Mouse (Mus musculus) ES-E14 (cell line): ENCODE measurements at regions not wholly inside any gene's neighbourhood (a gene's known extent, or its start where the extent isn't known, plus 50 kb on each side); places are given as distances from the start of the nearest gene placed in this dataset.

Source experiments
- DNase-seq: peaks from one replicate; pipeline ENCODE4 v3.0.0-alpha.2; 2013; ENCODE audit warnings: low read depth, low spot score
- H3K27ac ChIP-seq: 2 replicates; pipeline ENCODE4 v1.5.1; 2012; ENCODE audit warnings: low read depth, mild to moderate bottlenecking, low read length, moderate library complexity, mixed read lengths; ENCODE audit not compliant: poor library complexity, insufficient read depth, severe bottlenecking
- H3K36me3 ChIP-seq: 2 replicates; pipeline ENCODE4 v1.6.1; 2012; ENCODE audit warnings: mild to moderate bottlenecking, low read length, moderate library complexity, mixed read lengths; ENCODE audit not compliant: control insufficient read depth, poor library complexity, insufficient read depth, severe bottlenecking
- H3K4me1 ChIP-seq, 2 experiments: fragments of 150-350 bp in 1 of 2; sonication (generic) in 1 of 2; 2 replicates each; pipeline ENCODE4 v1.6.1; 2012; ENCODE audit warnings: low read length in 2 of 2, mild to moderate bottlenecking in 1 of 2, mixed read lengths in 1 of 2; ENCODE audit not compliant: control insufficient read depth in 2 of 2, insufficient read depth in 2 of 2, poor library complexity in 1 of 2
- H3K4me3 ChIP-seq, 2 experiments: fragments of 150-350 bp in 1 of 2; sonication (generic) in 1 of 2; 2 replicates each; pipeline ENCODE4 v1.5.1; 2012; ENCODE audit warnings: low read length in 2 of 2, low read depth in 1 of 2, mild to moderate bottlenecking in 1 of 2, mixed read lengths in 1 of 2; ENCODE audit not compliant: insufficient read depth in 1 of 2, poor library complexity in 1 of 2, severe bottlenecking in 1 of 2
- H3K9ac ChIP-seq: 2 replicates; pipeline ENCODE4 v1.6.1; 2012; ENCODE audit warnings: low read depth, mild to moderate bottlenecking, low read length, mixed read lengths; ENCODE audit not compliant: poor library complexity, insufficient read depth, severe bottlenecking
- H3K9me3 ChIP-seq: fragments of 150-350 bp; sonication (generic); 2 replicates; pipeline ENCODE4 v1.6.1; 2012; ENCODE audit warnings: low read depth, mild to moderate bottlenecking, low read length; ENCODE audit not compliant: control insufficient read depth, insufficient read depth
- CHD2 ChIP-seq: IDR thresholded peaks from 2 replicates; pipeline ENCODE4 v1.6.1; 2014; ENCODE audit warnings: mild to moderate bottlenecking, low read depth, low read length, inconsistent platforms
- HCFC1 ChIP-seq: IDR thresholded peaks from 2 replicates; pipeline ENCODE4 v1.6.1; 2012; ENCODE audit warnings: low read length, inconsistent platforms, borderline replicate concordance; ENCODE audit not compliant: insufficient read depth
- MAFK ChIP-seq: IDR thresholded peaks from 2 replicates; pipeline ENCODE4 v1.6.1; 2014; ENCODE audit warnings: mild to moderate bottlenecking, low read depth, low read length, inconsistent platforms; ENCODE audit not compliant: insufficient read depth
- ZC3H11A ChIP-seq: IDR thresholded peaks from 2 replicates; pipeline ENCODE4 v1.6.1; 2012; ENCODE audit warnings: low read depth, mild to moderate bottlenecking, inconsistent platforms, low read length, borderline replicate concordance
- ZNF384 ChIP-seq: IDR thresholded peaks from 2 replicates; pipeline ENCODE4 v1.6.1; 2012; ENCODE audit warnings: low read depth, low read length, inconsistent platforms
- in situ Hi-C, 2 experiments: fragments of 600-800 bp; cut with MboI; formaldehyde crosslinking; loops; one replicate each; pipeline ENCODE4 v1.15.1; 2025; ENCODE audit warnings: low sequenced_read_pairs in 2 of 2, inconsistent platforms in 1 of 2; ENCODE audit not compliant: unreplicated experiment in 2 of 2

DNA sequence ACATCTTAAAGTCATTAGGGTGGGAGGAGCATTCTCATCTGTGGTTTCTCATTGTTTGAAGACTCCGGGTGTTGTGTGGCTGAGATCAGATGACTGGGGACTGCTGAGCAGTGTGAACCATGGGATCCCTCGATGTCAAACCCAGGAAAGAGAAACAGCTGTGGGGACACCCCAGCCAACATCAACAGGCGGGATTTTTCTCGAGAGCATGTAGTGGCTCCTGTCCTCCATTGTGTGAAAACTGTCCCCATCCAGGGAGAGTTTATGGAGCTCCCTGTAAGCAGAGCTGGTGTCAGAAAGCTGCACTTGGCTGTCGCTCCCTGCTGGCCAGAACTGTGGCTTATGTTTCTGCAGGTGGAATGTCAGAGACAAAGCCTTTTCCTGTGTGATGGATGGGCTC lies 210.7 kb upstream of the Bmper start:
- no peaks in the 10 kb centered on the region for H3K36me3 ChIP-seq
- 0 out of 2 replicates have a peak overlapping the region, but pooled peaks have one; percentile 2 for H3K9ac ChIP-seq
- no peak overlapping the region for H3K27ac ChIP-seq
- H3K9me3 ChIP-seq = no peaks in the 10 kb centered on the region
- no peaks in the 10 kb centered on the region for H3K4me1 ChIP-seq
- in situ Hi-C loops = loop anchor here (10.0 to 25.0 kb wide), 2 partner anchors 297 to 300 kb away; no protein-coding TSS in a partner anchor
- DNase-seq = no peak
- no peak for TF ChIP-seq ZC3H11A
- TF ChIP-seq HCFC1 = no peak
- no peak for TF ChIP-seq MAFK
- TF ChIP-seq ZNF384 = no peak
- no peak for TF ChIP-seq CHD2
- no peak overlapping the region for H3K4me3 ChIP-seq

- no peak for DNase-seq
- in situ Hi-C loops = loop anchor here (10.0 to 25.0 kb wide), 2 partner anchors 302 to 304 kb away; no protein-coding TSS in a partner anchor
These were observed 206.1 kb upstream of the Bmper start for GRCm38 (mm10) chr9:23016733-23017132.

GRCm38 (mm10) chr9:23024061-23024460 lies 198.8 kb upstream of the Bmper start:
- H3K27ac ChIP-seq = no peak overlapping the region
- H3K36me3 ChIP-seq = no peaks in the 10 kb centered on the region
- in situ Hi-C loops = loop anchor here in 1 of 2 experiments (25.0 kb wide), 1 partner anchor 312 kb away; no protein-coding TSS in a partner anchor
- H3K4me3 ChIP-seq = no peak overlapping the region
- H3K9me3 ChIP-seq = no peaks in the 10 kb centered on the region
- no peak overlapping the region for H3K9ac ChIP-seq
- no peak for DNase-seq
- TF ChIP-seq ZNF384 (no peak), CHD2 (no peak), HCFC1 (no peak), ZC3H11A (no peak), MAFK (no peak)
- H3K4me1 ChIP-seq = peaks cover 0 to 2% of the 10 kb centered on the region in 2 experiments; a peak in 1 of 4 replicates

More at GRCm38 (mm10) chr9:23016733-23017132, 206.1 kb upstream of the Bmper start:
- no peaks in the 10 kb centered on the region for H3K36me3 ChIP-seq
- no peak overlapping the region for H3K4me3 ChIP-seq
- H3K9ac ChIP-seq = no peak overlapping the region
- no peaks in the 10 kb centered on the region for H3K4me1 ChIP-seq
- H3K27ac ChIP-seq = no peak overlapping the region
- H3K9me3 ChIP-seq = no peaks in the 10 kb centered on the region
- TF ChIP-seq ZNF384 (no peak), MAFK (no peak), CHD2 (no peak), HCFC1 (no peak), ZC3H11A (no peak; the same call in 1 of the 2 replicates)

- Histone ChIP-seq H3K36me3 (no peaks in the 10 kb centered on the region), H3K9ac (no peak overlapping the region), H3K27ac (no peak overlapping the region), H3K4me3 (no peak overlapping the region), H3K4me1 (peaks cover 0 to 2% of the 10 kb centered on the region in 2 experiments; a peak in 1 of 4 replicates), H3K9me3 (no peaks in the 10 kb centered on the region)
- TF ChIP-seq ZNF384 (no peak), MAFK (no peak), ZC3H11A (no peak), HCFC1 (no peak), CHD2 (no peak)
- in situ Hi-C loops = no loop called here
- no peak for DNase-seq
These were observed 197.6 kb upstream of the Bmper start for GRCm38 (mm10) chr9:23025247-23025646.
